Mouse (Mus musculus): ENCODE results near the gene Trp73.

GRCm38 (mm10) chr4:154071521-154071920 lies 68.5 kb downstream of the Trp73 start:
- TF ChIP-seq CTCF (IDR thresholded peaks at IDR 0.05; ENCODE audit: low read depth), result no peak
- TF ChIP-seq EP300 (optimal IDR thresholded peaks at IDR 0.05), result no peak
